Mouse (Mus musculus): ENCODE data around the gene Rexo1. TPM values are rescaled to one million over a fixed set of nuclear protein-coding genes. Genes with fewer than 3 reads are reported as not detected.

The Rexo1 gene
- total and polyA plus RNA-seq, 3 experiments: 11.6 to 19.8 (median 12.3) TPM

DNA sequence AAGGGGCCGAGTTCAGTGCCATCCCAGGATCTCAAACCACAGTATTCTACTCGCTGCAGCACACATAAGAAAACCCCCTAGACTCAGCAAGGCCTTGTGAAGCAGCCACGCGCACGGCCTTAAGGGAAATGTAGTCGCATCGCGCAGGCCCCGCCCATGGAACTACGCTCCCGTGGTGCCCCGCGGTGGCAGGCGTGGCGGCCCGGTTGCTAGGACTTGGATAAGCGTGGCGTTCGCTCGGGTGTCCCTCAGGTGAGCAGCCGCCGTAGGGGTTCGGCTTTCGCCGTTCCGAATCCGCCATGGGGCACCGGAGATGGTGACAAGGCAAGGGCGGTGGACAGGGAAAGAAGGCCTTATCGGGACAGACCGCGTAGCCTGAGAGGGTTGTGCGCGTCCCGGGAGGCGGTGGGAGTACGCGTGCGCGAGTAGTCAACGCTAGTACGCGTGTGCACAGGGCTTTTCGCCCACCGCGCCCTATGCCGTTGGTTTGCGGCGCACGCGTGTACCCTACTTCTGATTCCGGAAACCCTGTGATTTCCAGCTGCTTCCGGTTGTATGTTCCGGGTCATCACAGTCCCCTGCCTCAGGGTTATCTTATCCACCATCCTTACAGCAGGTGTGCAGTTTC, 41.5 kb upstream of the Rexo1 start, which contains the start of the genes Scamp4 and Adat3:
Gene Scamp4, plus strand, starts transcription at position 175 of the 628 bp plus-strand sequence.
Gene Adat3, plus strand, starts transcription at position 183 of the 628 bp plus-strand sequence.
- intact Hi-C loops (cut with DNase I): loop anchor here (2.0 kb wide), 1 partner anchor 24 kb away; no protein-coding TSS in a partner anchor
- WGBS: under 1% methylated on average over 54 of the region's 54 CpGs
- peaks cover 6% of the 10 kb centered on the region for H3K4me1 ChIP-seq (ENCODE audit: control insufficient read depth, insufficient read depth, low read length)
- H3K4me3 ChIP-seq: peak within 1 kb of the TSS; percentile 79
- peak within 1 kb of the TSS; percentile 73 for H3K9ac ChIP-seq (ENCODE audit: low read depth, low read length)
- TF ChIP-seq CTCF (IDR thresholded peaks at IDR 0.05) (no peak), EP300 (IDR thresholded peaks at IDR 0.05; ENCODE audit: insufficient read depth, low read depth, low read length) (peak; percentile 71; the same call in 1 of the 2 replicates), POLR2A (IDR thresholded peaks at IDR 0.05; ENCODE audit: insufficient read depth, low read depth, low read length) (peak; percentile 59)
- no peaks in the 10 kb centered on the region for H3K36me3 ChIP-seq (ENCODE audit: control insufficient read depth, insufficient read depth, low read length)
- H3K79me2 ChIP-seq (replicated peaks; ENCODE audit: control insufficient read depth, insufficient read depth, low read length): peaks cover 7% of the 10 kb centered on the region
- DNase-seq: peak; percentile 97
- no peaks in the 10 kb centered on the region for H3K27me3 ChIP-seq (ENCODE audit: control insufficient read depth, insufficient read depth, low read length)
- H3K27ac ChIP-seq: peak within 1 kb of the TSS; percentile 87

DNA sequence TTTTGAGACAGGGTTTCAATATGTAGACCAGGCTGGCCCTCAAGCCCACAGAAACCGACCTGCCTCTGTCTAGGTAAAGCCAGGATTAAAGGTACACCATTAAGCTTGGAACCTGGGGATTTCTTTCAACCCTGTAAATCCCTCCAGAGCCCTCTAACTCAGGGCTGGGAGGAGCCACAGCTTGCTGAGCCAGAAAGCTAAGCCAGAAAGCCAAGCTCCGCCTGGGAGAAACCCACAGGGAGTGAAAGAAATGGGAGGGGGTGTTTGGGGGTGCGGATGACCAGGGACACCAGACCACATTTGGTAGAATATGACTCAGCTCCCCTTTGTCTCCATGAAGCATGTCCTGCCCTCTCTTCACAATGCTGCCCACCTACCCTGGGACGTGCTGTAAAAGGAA, 35.0 kb upstream of the Rexo1 start:
- Histone ChIP-seq H3K79me2 (replicated peaks; ENCODE audit: control insufficient read depth, insufficient read depth, low read length) (no peaks in the 10 kb centered on the region), H3K9ac (ENCODE audit: low read depth, low read length) (no peak overlapping the region), H3K27ac (no peak overlapping the region), H3K36me3 (ENCODE audit: control insufficient read depth, insufficient read depth, low read length) (no peaks in the 10 kb centered on the region), H3K27me3 (ENCODE audit: control insufficient read depth, insufficient read depth, low read length) (no peaks in the 10 kb centered on the region), H3K4me3 (no peak overlapping the region), H3K4me1 (ENCODE audit: control insufficient read depth, insufficient read depth, low read length) (no peaks in the 10 kb centered on the region)
- TF ChIP-seq POLR2A (IDR thresholded peaks at IDR 0.05; ENCODE audit: insufficient read depth, low read depth, low read length) (no peak), EP300 (IDR thresholded peaks at IDR 0.05; ENCODE audit: insufficient read depth, low read depth, low read length) (no peak), CTCF (IDR thresholded peaks at IDR 0.05) (no peak)
- 39% methylated on average over 4 of the region's 4 CpGs for WGBS
- no peak for DNase-seq
- intact Hi-C loops (cut with DNase I): no loop called here

GRCm38 (mm10) chr10:80589879-80590854, 28.8 kb upstream of the Rexo1 start, which contains the start of gene Abhd17a:
TSS of gene Abhd17a (minus strand) at chr10:80590341.
- intact Hi-C loops (cut with DNase I): no loop called here
- H3K79me2 ChIP-seq (replicated peaks; ENCODE audit: control insufficient read depth, insufficient read depth, low read length): peaks cover 5% of the 10 kb centered on the region; the same call in 1 of the 2 replicates
- TF ChIP-seq POLR2A (IDR thresholded peaks at IDR 0.05; ENCODE audit: insufficient read depth, low read depth, low read length) (peak; percentile 87), CTCF (IDR thresholded peaks at IDR 0.05) (no peak), EP300 (IDR thresholded peaks at IDR 0.05; ENCODE audit: insufficient read depth, low read depth, low read length) (0 out of 2 replicates have a peak, but pooled peaks have one; percentile 51)
- H3K27ac ChIP-seq: peak within 1 kb of the TSS; percentile 84
- H3K4me1 ChIP-seq (ENCODE audit: control insufficient read depth, insufficient read depth, low read length): peaks cover 19% of the 10 kb centered on the region
- under 1% methylated on average over 73 of the region's 73 CpGs for WGBS
- H3K27me3 ChIP-seq (ENCODE audit: control insufficient read depth, insufficient read depth, low read length): no peaks in the 10 kb centered on the region
- DNase-seq: peak; percentile 95
- no peaks in the 10 kb centered on the region for H3K36me3 ChIP-seq (ENCODE audit: control insufficient read depth, insufficient read depth, low read length)
- peak within 1 kb of the TSS; percentile 81 for H3K4me3 ChIP-seq
- peak within 1 kb of the TSS; percentile 89 for H3K9ac ChIP-seq (ENCODE audit: low read depth, low read length)

DNA sequence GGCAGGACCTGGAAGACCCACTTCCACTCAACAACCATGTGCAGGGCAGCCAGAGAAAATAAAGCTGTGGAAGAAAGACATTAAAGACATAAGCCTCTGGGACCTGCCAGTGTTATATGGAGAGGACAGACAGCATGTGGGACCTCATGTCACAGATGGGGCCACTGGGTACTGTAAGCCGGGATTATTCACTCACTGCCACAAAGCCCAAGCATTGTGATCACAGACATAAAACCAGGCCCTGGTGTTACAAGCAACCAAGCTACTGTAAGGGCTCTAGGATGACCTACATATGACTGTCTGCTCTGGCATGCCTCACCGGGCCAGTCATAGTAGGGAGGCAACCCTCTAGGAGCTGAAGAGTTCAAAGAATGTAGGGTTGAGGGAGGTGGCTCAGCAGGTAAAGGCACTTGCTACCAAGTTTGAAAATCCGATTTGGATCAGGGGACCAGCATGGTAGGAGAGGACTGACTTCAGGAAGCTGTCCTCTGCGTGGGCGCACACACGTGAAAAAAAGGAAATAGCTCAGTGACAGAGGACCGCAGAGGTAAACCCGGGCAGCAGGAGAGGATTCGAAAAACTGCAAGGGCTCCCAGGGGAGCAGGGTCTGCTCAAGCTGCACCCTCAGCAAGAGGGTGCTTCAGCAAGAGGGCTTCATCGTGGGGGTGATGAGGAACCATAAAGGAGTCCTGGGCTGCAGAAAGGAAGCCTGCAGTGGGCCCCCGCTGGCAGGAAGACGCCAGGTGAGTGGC, 27.9 kb upstream of the Rexo1 start:
- peak overlapping the region; percentile 81 for H3K4me3 ChIP-seq
- intact Hi-C loops (cut with DNase I): no loop called here
- DNase-seq: peak; percentile 21 to 39
- no peaks in the 10 kb centered on the region for H3K36me3 ChIP-seq (ENCODE audit: control insufficient read depth, insufficient read depth, low read length)
- H3K27me3 ChIP-seq (ENCODE audit: control insufficient read depth, insufficient read depth, low read length): no peaks in the 10 kb centered on the region
- peaks cover 5% of the 10 kb centered on the region; the same call in 1 of the 2 replicates for H3K79me2 ChIP-seq (replicated peaks; ENCODE audit: control insufficient read depth, insufficient read depth, low read length)
- H3K9ac ChIP-seq (ENCODE audit: low read depth, low read length): peak overlapping the region; percentile 89
- no peak for TF ChIP-seq EP300 (IDR thresholded peaks at IDR 0.05; ENCODE audit: insufficient read depth, low read depth, low read length)
- TF ChIP-seq POLR2A (IDR thresholded peaks at IDR 0.05; ENCODE audit: insufficient read depth, low read depth, low read length): no peak
- no peak for TF ChIP-seq CTCF (IDR thresholded peaks at IDR 0.05)
- H3K4me1 ChIP-seq (ENCODE audit: control insufficient read depth, insufficient read depth, low read length): peaks cover 21% of the 10 kb centered on the region
- WGBS: 5% methylated on average over 12 of the region's 12 CpGs
- H3K27ac ChIP-seq: peak overlapping the region; percentile 84

- intact Hi-C loops (cut with DNase I): no loop called here
- peak overlapping the region; percentile 37 for H3K4me3 ChIP-seq
- H3K4me1 ChIP-seq (ENCODE audit: control insufficient read depth, insufficient read depth, low read length): peaks cover 25% of the 10 kb centered on the region
- no peaks in the 10 kb centered on the region for H3K36me3 ChIP-seq (ENCODE audit: control insufficient read depth, insufficient read depth, low read length)
- H3K9ac ChIP-seq (ENCODE audit: low read depth, low read length): no peak overlapping the region
- peak overlapping the region; percentile 84 for H3K27ac ChIP-seq
- TF ChIP-seq CTCF (IDR thresholded peaks at IDR 0.05): no peak
- peak; percentile 63 for TF ChIP-seq POLR2A (IDR thresholded peaks at IDR 0.05; ENCODE audit: insufficient read depth, low read depth, low read length)
- peak; percentile 89; the same call in 1 of the 2 replicates for TF ChIP-seq EP300 (IDR thresholded peaks at IDR 0.05; ENCODE audit: insufficient read depth, low read depth, low read length)
- peak; percentile 66 to 74 for DNase-seq
- WGBS: 34% methylated on average over 4 of the region's 4 CpGs
- H3K27me3 ChIP-seq (ENCODE audit: control insufficient read depth, insufficient read depth, low read length): no peaks in the 10 kb centered on the region
- H3K79me2 ChIP-seq (replicated peaks; ENCODE audit: control insufficient read depth, insufficient read depth, low read length): peaks cover 5% of the 10 kb centered on the region; the same call in 1 of the 2 replicates
Observed at GRCm38 (mm10) chr10:80587305-80587657, 25.9 kb upstream of the Rexo1 start.
